Mouse (Mus musculus): ENCODE results near the gene Cldn34b4. TPM values are rescaled to one million over a fixed set of nuclear protein-coding genes. Genes with fewer than 3 reads are reported as not detected.

The Cldn34b4 gene
- polyA plus RNA-seq (2015; fragmentation: Nextera tagmentation; extraction: Ambion mirVana) = not detected in 2 replicates

GRCm38 (mm10) chrX:76393050-76393449 lies at the start of gene Cldn34b4:
TSS of gene Cldn34b4 (plus strand) at chrX:76393350.
- no peaks in the 10 kb centered on the region for H3K27me3 ChIP-seq
- no peak within 1 kb of the TSS for H3K9ac ChIP-seq (replicated peaks)
- H3K4me2 ChIP-seq (replicated peaks) = no peak within 1 kb of the TSS
- ATAC-seq = no peak
- H3K9me3 ChIP-seq = no peaks in the 10 kb centered on the region
- WGBS = 86% methylated on average over 3 of the region's 3 CpGs
- no peaks in the 10 kb centered on the region for H3K4me1 ChIP-seq (replicated peaks)
- H3K27ac ChIP-seq = no peak within 1 kb of the TSS
- H3K36me3 ChIP-seq = no peaks in the 10 kb centered on the region
- H3K4me3 ChIP-seq (replicated peaks) = no peak within 1 kb of the TSS

Other genes with a start within 250 kb of the Cldn34b4 start
- gene Cldn34b3, start 129.0 kb upstream of the Cldn34b4 start, polyA plus RNA-seq (2015; fragmentation: Nextera tagmentation; extraction: Ambion mirVana) = not detected in 2 replicates
- not detected in 2 replicates for gene Cldn34d, start 209.6 kb downstream of the Cldn34b4 start, polyA plus RNA-seq (2015; fragmentation: Nextera tagmentation; extraction: Ambion mirVana)